Mouse (Mus musculus) liver, embryonic 11.5 days (tissue): ENCODE measurements around the gene Lyrm1. TPM values are rescaled to one million over a fixed set of nuclear protein-coding genes. Genes with fewer than 3 reads are reported as not detected.

ENCODE experiments used
- ATAC-seq: fragments of 200-750 bp; cut with Nextera tagmentation; replicated peaks from 2 replicates; pipeline ENCODE4 v1.8.0; 2017; ENCODE audit warnings: moderate number of reproducible peaks, mild to moderate bottlenecking, moderate TSS enrichment, moderate library complexity; ENCODE audit not compliant: low FRiP score
- DNase-seq: peaks from one replicate; pipeline ENCODE4 v3.0.0-alpha.2; 2017; ENCODE audit warnings: low spot score
- H3K27ac ChIP-seq: fragments of 300-500 bp; sonication (generic); 2 replicates; pipeline ENCODE4 v1.5.1; 2014; ENCODE audit warnings: mild to moderate bottlenecking, low read depth, low read length, control low read depth
- H3K27me3 ChIP-seq: fragments of 300-500 bp; sonication (generic); replicated peaks from 2 replicates; pipeline ENCODE4 v1.6.1; 2014; ENCODE audit warnings: low read length, mixed read lengths; ENCODE audit not compliant: control insufficient read depth, insufficient read depth
- H3K36me3 ChIP-seq: fragments of 300-500 bp; sonication (generic); 2 replicates; pipeline ENCODE4 v1.6.1; 2014; ENCODE audit warnings: mild to moderate bottlenecking, low read length, moderate library complexity, mixed read lengths; ENCODE audit not compliant: control insufficient read depth, insufficient read depth
- H3K4me1 ChIP-seq: fragments of 300-500 bp; sonication (generic); replicated peaks from 2 replicates; pipeline ENCODE4 v1.6.1; 2014; ENCODE audit warnings: low read length, mixed read lengths; ENCODE audit not compliant: control insufficient read depth, insufficient read depth
- H3K4me2 ChIP-seq: fragments of 300-500 bp; sonication (generic); 2 replicates; pipeline ENCODE4 v1.6.1; 2014; ENCODE audit warnings: mild to moderate bottlenecking, control low read depth, moderate library complexity
- H3K4me3 ChIP-seq: fragments of 300-500 bp; sonication (generic); 2 replicates; pipeline ENCODE4 v1.5.1; 2014; ENCODE audit warnings: low read depth, low read length, control low read depth
- H3K9ac ChIP-seq: fragments of 300-500 bp; sonication (generic); 2 replicates; pipeline ENCODE4 v1.6.1; 2014; ENCODE audit warnings: low read depth, low read length, control low read depth
- H3K9me3 ChIP-seq: fragments of 300-500 bp; sonication (generic); 2 replicates; pipeline ENCODE4 v1.6.1; 2016; ENCODE audit warnings: low read length, inconsistent platforms, mixed read lengths; ENCODE audit not compliant: control insufficient read depth
- WGBS: fragments of 180-500 bp; shearing (Covaris S2); extraction: QIAGEN DNeasy Blood & Tissue Kit; methylation state at CpG from one replicate; pipeline ENCODE4 v1.1.7; 2014; 5-methylcytosine and 5-hydroxymethylcytosine counted together
- polyA plus RNA-seq: library from polyadenylated mRNA; unstranded; fragments of >200 nt; fragmentation: Nextera tagmentation; extraction: Ambion mirVana; gene quantifications from 2 replicates; pipeline ENCODE4 v1.2.1, GENCODE M21; 2014

Lyrm1 gene
- polyA plus RNA-seq, 1 experiment from 2014 or later, result 4.6 TPM

- Histone ChIP-seq H3K4me2 (no peak overlapping the region), H3K4me1 (no peaks in the 10 kb centered on the region), H3K36me3 (no peaks in the 10 kb centered on the region), H3K4me3 (no peak overlapping the region), H3K27me3 (no peaks in the 10 kb centered on the region), H3K9me3 (no peaks in the 10 kb centered on the region), H3K9ac (no peak overlapping the region), H3K27ac (no peak overlapping the region)
- no peak for DNase-seq
- ATAC-seq, result no peak
- WGBS, result 53% methylated on average over 3 of the region's 3 CpGs
Measured at GRCm38 (mm10) chr7:119875776-119876440, 19.8 kb upstream of the Lyrm1 start.

DNA sequence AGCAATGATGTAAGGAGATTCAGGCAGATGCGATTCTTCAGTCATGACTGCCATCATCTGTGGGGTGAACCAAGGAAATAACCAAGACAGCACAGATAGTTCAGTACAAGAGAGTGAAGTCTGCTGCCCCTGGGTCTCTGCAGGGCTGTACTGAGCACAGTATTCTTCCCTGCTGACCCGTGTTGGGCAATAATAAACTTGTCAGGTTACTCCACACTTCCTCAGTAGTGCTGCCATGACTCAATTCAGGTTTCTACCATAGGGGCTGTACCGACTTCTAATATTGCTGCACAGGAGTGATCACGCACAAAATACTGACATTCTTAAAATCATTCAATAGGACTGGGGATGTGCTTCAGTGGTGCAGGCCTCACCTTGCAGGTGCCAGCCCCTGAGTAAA is 16.5 kb upstream of the Lyrm1 start:
- WGBS, result 78% methylated on average over 4 of the region's 4 CpGs
- Histone ChIP-seq H3K27me3 (no peaks in the 10 kb centered on the region), H3K9me3 (no peaks in the 10 kb centered on the region), H3K27ac (no peak overlapping the region), H3K36me3 (no peaks in the 10 kb centered on the region), H3K4me2 (no peak overlapping the region), H3K9ac (no peak overlapping the region), H3K4me1 (no peaks in the 10 kb centered on the region), H3K4me3 (no peak overlapping the region)
- ATAC-seq (no peak), DNase-seq (no peak)

DNA sequence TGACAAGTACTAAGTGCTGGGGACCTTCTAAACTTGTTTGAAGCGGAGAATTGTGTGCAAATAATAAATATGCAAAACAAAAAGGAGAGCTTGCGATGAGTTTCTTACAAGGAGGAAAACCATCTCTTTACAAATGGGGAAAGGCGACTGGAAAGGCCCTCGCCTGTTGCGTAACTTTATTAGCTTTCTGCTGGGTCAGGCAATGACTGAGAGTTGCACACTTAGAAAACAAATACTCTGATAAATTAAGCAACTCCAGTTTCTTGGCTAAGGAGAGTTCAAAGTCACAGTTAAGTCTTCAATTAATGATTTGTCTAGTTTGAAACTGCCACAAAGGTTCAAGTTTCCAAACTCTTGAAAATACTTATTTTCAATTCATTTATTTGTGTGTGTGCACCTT is 15.3 kb upstream of the Lyrm1 start:
- no peaks in the 10 kb centered on the region for H3K9me3 ChIP-seq
- H3K27ac ChIP-seq, result no peak overlapping the region
- H3K4me3 ChIP-seq, result no peak overlapping the region
- DNase-seq (no peak), ATAC-seq (no peak)
- no peaks in the 10 kb centered on the region for H3K27me3 ChIP-seq
- no peaks in the 10 kb centered on the region for H3K36me3 ChIP-seq
- 88% methylated on average over 5 of the region's 5 CpGs for WGBS
- no peaks in the 10 kb centered on the region for H3K4me1 ChIP-seq
- no peak overlapping the region for H3K4me2 ChIP-seq
- H3K9ac ChIP-seq, result no peak overlapping the region

DNA sequence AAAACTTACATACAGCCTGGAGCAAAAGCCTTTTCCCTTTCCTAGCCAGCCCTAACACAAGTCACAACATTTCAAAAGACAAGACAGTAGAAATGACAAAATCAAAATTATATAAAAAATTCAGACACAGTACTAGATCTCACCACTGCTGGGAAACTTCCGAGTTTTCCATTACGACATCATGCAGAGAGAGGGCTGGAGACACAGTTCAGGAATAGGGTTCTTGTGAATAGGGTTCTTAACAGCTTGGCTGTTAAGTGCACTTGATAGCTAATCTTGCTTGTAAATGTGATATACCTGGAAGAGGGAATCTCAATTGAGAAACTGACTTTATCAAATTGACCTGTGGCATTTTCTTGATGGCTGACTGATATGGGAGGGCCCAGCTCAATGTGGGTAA is 14.4 kb upstream of the Lyrm1 start:
- no peaks in the 10 kb centered on the region for H3K4me1 ChIP-seq
- ATAC-seq, result no peak
- WGBS, result 86% methylated on average over 2 of the region's 2 CpGs
- H3K4me2 ChIP-seq, result no peak overlapping the region
- H3K36me3 ChIP-seq, result no peaks in the 10 kb centered on the region
- H3K27ac ChIP-seq, result no peak overlapping the region
- no peaks in the 10 kb centered on the region for H3K9me3 ChIP-seq
- no peak overlapping the region for H3K9ac ChIP-seq
- H3K27me3 ChIP-seq, result no peaks in the 10 kb centered on the region
- H3K4me3 ChIP-seq, result no peak overlapping the region
- no peak for DNase-seq

GRCm38 (mm10) chr7:119887887-119888286 is 7.8 kb upstream of the Lyrm1 start:
- Histone ChIP-seq H3K9ac (no peak overlapping the region), H3K36me3 (no peaks in the 10 kb centered on the region), H3K4me1 (no peaks in the 10 kb centered on the region), H3K27me3 (no peaks in the 10 kb centered on the region), H3K4me3 (no peak overlapping the region), H3K4me2 (no peak overlapping the region), H3K9me3 (no peaks in the 10 kb centered on the region), H3K27ac (no peak overlapping the region)
- ATAC-seq (no peak), DNase-seq (no peak)
- WGBS, result 84% methylated on average over 4 of the region's 4 CpGs

DNA sequence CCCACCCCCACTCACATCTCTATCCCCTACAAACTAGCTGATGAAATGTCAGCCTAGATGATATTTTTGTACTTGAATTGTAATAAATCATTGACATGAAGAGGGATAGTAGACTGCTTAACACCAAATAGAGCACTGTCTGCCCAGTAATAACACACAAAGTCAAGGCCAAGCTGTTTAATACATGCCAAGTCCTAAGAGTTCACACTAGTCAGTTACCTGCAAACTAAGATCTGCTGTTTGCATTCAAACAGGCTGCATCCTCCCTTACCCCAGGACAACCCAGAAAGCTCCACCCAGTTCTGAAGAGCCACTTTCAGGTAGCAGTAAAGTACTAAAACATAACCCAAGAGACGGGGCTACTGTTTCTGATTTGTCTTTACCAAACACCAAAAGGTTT is 3.5 kb upstream of the Lyrm1 start:
- no peak overlapping the region for H3K4me3 ChIP-seq
- no peaks in the 10 kb centered on the region for H3K27me3 ChIP-seq
- 88% methylated on average over 1 of the region's 1 CpGs for WGBS
- no peak overlapping the region for H3K27ac ChIP-seq
- H3K9ac ChIP-seq, result no peak overlapping the region
- H3K4me1 ChIP-seq, result peaks cover 3% of the 10 kb centered on the region; the same call in 1 of the 2 replicates
- H3K36me3 ChIP-seq, result no peaks in the 10 kb centered on the region
- DNase-seq (no peak), ATAC-seq (no peak)
- H3K9me3 ChIP-seq, result no peaks in the 10 kb centered on the region
- H3K4me2 ChIP-seq, result no peak overlapping the region

DNA sequence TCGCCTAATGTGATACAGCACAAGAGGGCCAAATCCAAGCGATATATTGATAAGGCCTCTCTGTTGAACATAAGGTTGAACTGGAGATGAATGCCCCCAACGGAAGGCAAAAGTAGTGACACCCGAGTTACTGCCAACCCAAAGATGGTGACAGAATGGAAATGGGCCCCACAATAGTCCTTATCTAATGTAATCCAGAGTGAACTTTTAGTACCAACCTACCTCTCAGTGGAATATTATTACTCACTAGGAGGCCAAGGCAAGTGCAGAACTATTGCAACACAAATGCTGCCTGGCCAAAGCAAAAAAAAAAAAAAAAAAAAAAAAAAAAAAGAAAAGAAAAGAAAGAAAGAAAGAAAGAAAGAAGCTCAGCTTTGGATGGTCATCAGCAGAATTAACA is 2.9 kb upstream of the Lyrm1 start:
- H3K36me3 ChIP-seq, result no peaks in the 10 kb centered on the region
- no peak for ATAC-seq
- H3K4me3 ChIP-seq, result no peak overlapping the region
- peaks cover 3% of the 10 kb centered on the region; the same call in 1 of the 2 replicates for H3K4me1 ChIP-seq
- H3K27ac ChIP-seq, result no peak overlapping the region
- no peak overlapping the region for H3K4me2 ChIP-seq
- no peak overlapping the region for H3K9ac ChIP-seq
- no peak for DNase-seq
- no peaks in the 10 kb centered on the region for H3K9me3 ChIP-seq
- no peaks in the 10 kb centered on the region for H3K27me3 ChIP-seq
- 79% methylated on average over 4 of the region's 4 CpGs for WGBS

GRCm38 (mm10) chr7:119894818-119895544 is 680 bp upstream of the Lyrm1 start:
- Histone ChIP-seq H3K9me3 (no peaks in the 10 kb centered on the region), H3K27ac (peak overlapping the region; percentile 72), H3K4me1 (peaks cover 3% of the 10 kb centered on the region), H3K4me2 (peak overlapping the region; percentile 69), H3K9ac (peak overlapping the region; percentile 78), H3K4me3 (peak overlapping the region; percentile 58), H3K27me3 (no peaks in the 10 kb centered on the region), H3K36me3 (no peaks in the 10 kb centered on the region)
- ATAC-seq (peak; percentile 56), DNase-seq (no peak)
- under 1% methylated on average over 14 of the region's 15 CpGs for WGBS
